Mouse (Mus musculus) thymus, postnatal 0 days (tissue): Measurements from ENCODE around the gene Il1r1. TPM values are rescaled to one million over a fixed set of nuclear protein-coding genes. Genes with fewer than 3 reads are reported as not detected.

ENCODE experiments used
- DNase-seq: peaks from one replicate; pipeline ENCODE4 v3.0.0-alpha.2; 2015; ENCODE audit warnings: low spot score
- polyA plus RNA-seq: library from polyadenylated mRNA; unstranded; fragments of >200 nt; fragmentation: Nextera tagmentation; extraction: Ambion mirVana; gene quantifications from 2 replicates; pipeline ENCODE4 v1.2.1, GENCODE M21; 2015

Gene Il1r1
- polyA plus RNA-seq, result 6.5 and 7.5 TPM in 2 replicates

GRCm38 (mm10) chr1:40224539-40225284, at the start of gene Il1r1:
Il1r1 (plus strand) TSS chr1:40225080.
- no peak for DNase-seq

GRCm38 (mm10) chr1:40175123-40175522, 49.8 kb upstream of the Il1r1 start:
- DNase-seq, result no peak

GRCm38 (mm10) chr1:40175797-40176196, 49.1 kb upstream of the Il1r1 start:
- no peak for DNase-seq

- no peak for DNase-seq
These were observed 45.8 kb upstream of the Il1r1 start for GRCm38 (mm10) chr1:40179031-40179430.

GRCm38 (mm10) chr1:40179493-40179892, 45.4 kb upstream of the Il1r1 start:
- no peak for DNase-seq

- DNase-seq, result no peak
These were observed 44.0 kb upstream of the Il1r1 start for GRCm38 (mm10) chr1:40180861-40181260.

GRCm38 (mm10) chr1:40181716-40182115, 43.2 kb upstream of the Il1r1 start:
- DNase-seq, result no peak

GRCm38 (mm10) chr1:40183410-40183809, 41.5 kb upstream of the Il1r1 start:
- DNase-seq, result no peak

GRCm38 (mm10) chr1:40187961-40188360, 36.9 kb upstream of the Il1r1 start:
- DNase-seq, result no peak

GRCm38 (mm10) chr1:40190025-40190424, 34.9 kb upstream of the Il1r1 start:
- peak; percentile 2 for DNase-seq

GRCm38 (mm10) chr1:40190837-40191236, 34.0 kb upstream of the Il1r1 start:
- DNase-seq, result no peak

- no peak for DNase-seq
These were observed 30.6 kb upstream of the Il1r1 start for GRCm38 (mm10) chr1:40194279-40194678.

- DNase-seq, result no peak
These were observed 11.3 kb upstream of the Il1r1 start for GRCm38 (mm10) chr1:40213337-40214159.

GRCm38 (mm10) chr1:40217521-40217920, 7.4 kb upstream of the Il1r1 start:
- DNase-seq, result no peak

- no peak for DNase-seq
These were observed 6.3 kb upstream of the Il1r1 start for GRCm38 (mm10) chr1:40218603-40219002.

- no peak for DNase-seq
These were observed 4.3 kb upstream of the Il1r1 start for GRCm38 (mm10) chr1:40220549-40220948.

GRCm38 (mm10) chr1:40221864-40222263, 3.0 kb upstream of the Il1r1 start:
- DNase-seq, result no peak

- no peak for DNase-seq
These were observed 2.2 kb upstream of the Il1r1 start for GRCm38 (mm10) chr1:40222680-40223079.

- DNase-seq, result no peak
These were observed 1.3 kb upstream of the Il1r1 start for GRCm38 (mm10) chr1:40223591-40223990.

GRCm38 (mm10) chr1:40225580-40225979, 700 bp downstream of the Il1r1 start:
- no peak for DNase-seq

- no peak for DNase-seq
These were observed 4.2 kb downstream of the Il1r1 start for GRCm38 (mm10) chr1:40229033-40229432.

GRCm38 (mm10) chr1:40229771-40230280, 4.9 kb downstream of the Il1r1 start:
- no peak for DNase-seq
